Mouse (Mus musculus): Measurements from ENCODE around the gene Inhbb. TPM values are rescaled to one million over a fixed set of nuclear protein-coding genes. Genes with fewer than 3 reads are reported as not detected.
A peak's percentile ranks its signal among the peaks of the same experiment; 100 is the strongest.

Gene Inhbb
- total and polyA plus RNA-seq, 2 experiments from 2014 or later, result 4.1 to 6.0 TPM

DNA sequence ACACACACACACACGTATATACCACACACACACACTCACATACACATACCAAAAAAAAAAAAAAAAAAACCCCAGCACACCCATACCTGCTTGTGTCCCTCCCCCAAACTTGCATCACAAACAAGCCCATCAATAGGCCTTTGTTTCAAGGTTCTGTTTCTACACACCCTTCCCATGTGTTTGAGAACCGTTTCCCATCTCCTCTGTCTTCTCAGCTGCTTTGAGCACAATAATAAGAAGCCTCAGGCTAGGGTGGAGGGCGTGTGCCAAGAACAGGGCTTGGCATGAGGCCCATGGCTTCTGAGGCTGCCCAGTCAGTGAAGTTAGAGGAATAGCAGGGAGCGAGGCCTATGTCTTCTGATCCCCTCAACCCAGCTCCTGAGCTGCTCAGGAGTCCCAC, 31.7 kb upstream of the Inhbb start:
- H3K27ac ChIP-seq (ENCODE audit: low read depth, low read length), result no peak overlapping the region
- no peaks in the 10 kb centered on the region for H3K27me3 ChIP-seq (ENCODE audit: insufficient read depth, low read length)
- TF ChIP-seq CTCF (IDR thresholded peaks at IDR 0.05; ENCODE audit: low read depth), result no peak
- peaks cover 3% of the 10 kb centered on the region; the same call in 1 of the 2 replicates for H3K4me1 ChIP-seq (ENCODE audit: insufficient read depth)
- no peaks in the 10 kb centered on the region for H3K36me3 ChIP-seq (ENCODE audit: insufficient read depth)
- no peaks in the 10 kb centered on the region for H3K9me3 ChIP-seq (ENCODE audit: low read length)
- no peak overlapping the region for H3K4me2 ChIP-seq (ENCODE audit: low read depth)
- DNase-seq (peak; percentile 49), ATAC-seq (no peak)
- H3K9ac ChIP-seq, result no peak overlapping the region
- no peak overlapping the region for H3K4me3 ChIP-seq (ENCODE audit: low read depth, low read length)
- 33% methylated on average over 4 of the region's 4 CpGs for WGBS

DNA sequence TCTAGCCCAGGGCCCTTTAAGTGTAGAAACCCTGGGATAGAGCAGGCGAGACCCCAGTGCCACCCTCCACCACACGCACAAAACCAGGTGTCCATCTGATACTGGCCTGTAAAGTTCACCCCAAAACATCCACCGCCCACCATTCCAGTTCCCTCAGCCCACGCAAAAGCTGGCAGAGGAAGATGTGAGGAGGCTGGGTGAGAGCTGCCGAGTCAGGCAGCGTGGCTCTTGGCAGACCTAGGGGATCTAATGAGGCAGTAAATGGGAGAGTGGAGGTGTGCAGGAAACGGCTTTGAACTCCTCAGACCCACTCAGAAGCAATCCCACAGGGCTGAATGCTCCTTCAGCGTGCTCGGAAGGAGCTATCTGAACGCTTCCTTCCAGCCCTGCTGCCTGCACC, 29.4 kb upstream of the Inhbb start:
- Histone ChIP-seq H3K27me3 (ENCODE audit: insufficient read depth, low read length) (no peaks in the 10 kb centered on the region), H3K4me1 (ENCODE audit: insufficient read depth) (peaks cover 3% of the 10 kb centered on the region; the same call in 1 of the 2 replicates), H3K4me2 (ENCODE audit: low read depth) (no peak overlapping the region), H3K9ac (no peak overlapping the region), H3K9me3 (ENCODE audit: low read length) (no peaks in the 10 kb centered on the region), H3K4me3 (ENCODE audit: low read depth, low read length) (no peak overlapping the region), H3K36me3 (ENCODE audit: insufficient read depth) (no peaks in the 10 kb centered on the region), H3K27ac (ENCODE audit: low read depth, low read length) (no peak overlapping the region)
- DNase-seq, result no peak
- no peak; the same call in 1 of the 2 replicates for ATAC-seq
- WGBS, result 38% methylated on average over 10 of the region's 10 CpGs
- TF ChIP-seq CTCF (IDR thresholded peaks at IDR 0.05; ENCODE audit: low read depth), result no peak

DNA sequence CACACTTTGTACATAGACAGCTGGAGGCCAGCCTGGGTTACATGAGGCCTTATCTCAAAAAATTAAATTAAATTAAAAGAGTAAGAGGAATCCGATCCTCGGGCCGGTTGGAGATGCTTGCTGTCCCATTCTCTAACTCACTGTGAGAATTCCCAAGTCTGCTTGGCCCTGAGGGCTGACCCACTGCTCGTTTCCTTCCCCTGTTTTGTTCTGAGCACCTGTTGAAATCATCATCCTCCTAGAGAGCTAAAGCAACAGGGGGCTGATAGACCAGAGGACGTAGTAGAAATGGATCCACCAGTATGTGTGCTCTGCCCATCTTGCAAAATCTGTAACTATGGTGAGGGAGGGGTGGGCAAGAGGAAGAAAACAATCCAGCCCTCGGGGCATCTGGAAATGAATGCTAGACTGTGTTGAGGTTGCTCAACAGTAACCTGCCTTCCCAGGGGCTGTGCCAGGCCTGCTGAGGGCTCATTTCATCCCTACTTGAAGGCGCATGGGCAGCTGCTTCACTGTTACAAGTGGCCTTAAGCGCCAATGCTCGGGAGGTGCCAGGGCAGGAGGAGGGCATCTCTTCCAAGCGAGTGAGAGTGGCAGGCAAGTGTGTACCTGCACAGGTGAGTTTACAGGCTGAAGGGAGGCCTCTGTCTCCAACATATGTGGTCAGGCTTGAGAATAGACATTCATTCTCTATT, 28.8 kb upstream of the Inhbb start:
- H3K4me3 ChIP-seq (ENCODE audit: low read depth, low read length), result no peak overlapping the region
- no peak for TF ChIP-seq CTCF (IDR thresholded peaks at IDR 0.05; ENCODE audit: low read depth)
- H3K36me3 ChIP-seq (ENCODE audit: insufficient read depth), result no peaks in the 10 kb centered on the region
- no peak overlapping the region for H3K9ac ChIP-seq
- WGBS, result 77% methylated on average over 10 of the region's 10 CpGs
- H3K27me3 ChIP-seq (ENCODE audit: insufficient read depth, low read length), result no peaks in the 10 kb centered on the region
- H3K9me3 ChIP-seq (ENCODE audit: low read length), result no peaks in the 10 kb centered on the region
- no peak overlapping the region for H3K4me2 ChIP-seq (ENCODE audit: low read depth)
- no peak overlapping the region for H3K27ac ChIP-seq (ENCODE audit: low read depth, low read length)
- DNase-seq (no peak), ATAC-seq (peak; percentile 23; the same call in 1 of the 2 replicates)
- H3K4me1 ChIP-seq (ENCODE audit: insufficient read depth), result peaks cover 3% of the 10 kb centered on the region; the same call in 1 of the 2 replicates

DNA sequence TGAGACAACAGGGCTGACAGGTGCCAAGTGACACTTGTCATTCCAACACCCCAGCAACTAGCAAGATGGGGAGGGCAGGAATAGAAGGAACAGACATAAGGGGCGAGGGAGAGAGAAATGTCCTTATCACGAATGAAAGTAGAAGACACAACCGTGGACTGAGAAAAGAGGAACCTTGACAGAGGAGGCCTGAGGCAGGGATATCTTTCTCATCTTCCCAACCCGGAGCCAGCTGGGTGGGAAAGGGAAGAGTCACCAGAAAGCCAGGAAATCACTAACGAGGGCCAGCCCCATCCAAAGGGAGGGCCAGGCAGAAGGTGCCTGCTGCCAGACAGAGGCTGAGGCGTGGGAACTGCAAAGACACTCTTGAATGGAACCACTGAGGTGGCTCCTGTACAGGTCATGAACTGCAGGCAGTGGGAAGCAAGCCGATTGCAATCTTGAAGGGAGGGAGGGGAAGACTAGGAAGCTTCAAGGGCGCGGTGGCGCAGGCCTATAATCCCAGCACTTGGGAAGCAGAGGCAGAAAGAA, 24.8 kb upstream of the Inhbb start:
- no peaks in the 10 kb centered on the region; the same call in 1 of the 2 replicates for H3K4me1 ChIP-seq (ENCODE audit: insufficient read depth)
- TF ChIP-seq CTCF (IDR thresholded peaks at IDR 0.05; ENCODE audit: low read depth), result no peak
- no peaks in the 10 kb centered on the region for H3K36me3 ChIP-seq (ENCODE audit: insufficient read depth)
- DNase-seq, result no peak
- H3K27me3 ChIP-seq (ENCODE audit: insufficient read depth, low read length), result no peaks in the 10 kb centered on the region
- no peak overlapping the region for H3K4me2 ChIP-seq (ENCODE audit: low read depth)
- H3K9ac ChIP-seq, result no peak overlapping the region
- H3K9me3 ChIP-seq (ENCODE audit: low read length), result no peaks in the 10 kb centered on the region
- 66% methylated on average over 10 of the region's 10 CpGs for WGBS
- H3K4me3 ChIP-seq (ENCODE audit: low read depth, low read length), result no peak overlapping the region
- H3K27ac ChIP-seq (ENCODE audit: low read depth, low read length), result no peak overlapping the region
- no peak for ATAC-seq

DNA sequence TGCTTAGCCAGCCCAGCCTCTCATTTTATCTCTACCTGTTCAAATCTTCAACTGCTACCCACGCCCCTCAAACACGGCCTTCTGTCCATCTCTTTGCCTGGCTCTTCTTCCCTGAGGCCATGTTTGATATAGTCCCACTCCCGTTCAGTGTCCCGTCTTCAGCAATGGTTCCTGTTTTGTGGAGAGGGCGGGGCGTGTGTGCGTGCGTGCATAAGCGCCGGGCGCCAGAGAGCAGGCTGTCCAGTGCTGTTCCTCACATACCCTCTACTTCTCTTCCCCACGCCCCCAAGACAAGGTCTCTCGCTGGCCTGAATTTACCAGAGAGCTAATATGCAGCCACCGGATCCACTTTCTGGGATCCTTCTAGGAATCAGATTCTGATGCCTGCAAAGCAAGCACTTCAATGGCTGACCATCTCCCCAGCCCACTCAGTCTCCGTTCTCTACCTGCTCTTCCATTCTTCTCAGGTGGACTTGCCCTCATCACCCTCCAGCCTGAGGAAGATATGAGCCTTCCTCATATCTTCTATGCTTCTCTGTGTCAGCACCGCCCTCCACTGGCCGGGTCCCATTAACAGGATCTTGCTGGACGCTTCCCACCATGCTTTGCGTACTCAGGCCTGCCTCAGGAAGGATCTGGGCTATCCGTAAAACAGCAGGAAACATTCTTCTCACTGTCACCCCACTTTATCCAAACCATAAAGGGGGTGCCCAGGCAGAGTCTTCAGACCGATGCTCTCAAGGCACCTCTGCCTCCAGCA, 21.7 kb upstream of the Inhbb start:
- Histone ChIP-seq H3K27me3 (ENCODE audit: insufficient read depth, low read length) (no peaks in the 10 kb centered on the region), H3K9ac (no peak overlapping the region), H3K9me3 (ENCODE audit: low read length) (no peaks in the 10 kb centered on the region), H3K27ac (ENCODE audit: low read depth, low read length) (no peak overlapping the region), H3K4me3 (ENCODE audit: low read depth, low read length) (no peak overlapping the region), H3K4me1 (ENCODE audit: insufficient read depth) (no peaks in the 10 kb centered on the region), H3K36me3 (ENCODE audit: insufficient read depth) (no peaks in the 10 kb centered on the region), H3K4me2 (ENCODE audit: low read depth) (no peak overlapping the region)
- ATAC-seq (no peak), DNase-seq (no peak)
- TF ChIP-seq CTCF (IDR thresholded peaks at IDR 0.05; ENCODE audit: low read depth), result no peak
- 87% methylated on average over 21 of the region's 21 CpGs for WGBS

DNA sequence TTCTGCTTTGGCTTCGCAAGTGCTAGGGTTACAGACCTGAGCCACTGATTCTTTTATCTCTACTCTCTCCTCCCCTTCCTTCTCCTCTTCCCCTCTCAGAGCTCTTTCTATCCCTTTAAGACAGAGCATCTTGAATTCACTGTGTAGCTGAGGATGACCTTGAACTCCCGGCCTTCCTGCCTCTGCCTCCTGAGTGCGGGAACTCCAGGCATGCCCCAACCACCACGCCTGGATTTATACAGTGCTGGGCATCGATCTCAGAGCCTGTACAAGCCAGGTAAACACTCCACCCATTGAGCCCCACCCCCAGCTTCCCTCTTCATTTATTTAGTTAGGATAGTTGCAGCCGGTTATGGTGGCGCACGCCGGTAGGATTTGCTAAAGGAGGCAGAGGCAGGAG, 20.9 kb upstream of the Inhbb start:
- Histone ChIP-seq H3K27ac (ENCODE audit: low read depth, low read length) (no peak overlapping the region), H3K36me3 (ENCODE audit: insufficient read depth) (no peaks in the 10 kb centered on the region), H3K4me2 (ENCODE audit: low read depth) (no peak overlapping the region), H3K9ac (no peak overlapping the region), H3K4me3 (ENCODE audit: low read depth, low read length) (no peak overlapping the region), H3K27me3 (ENCODE audit: insufficient read depth, low read length) (no peaks in the 10 kb centered on the region), H3K9me3 (ENCODE audit: low read length) (no peaks in the 10 kb centered on the region), H3K4me1 (ENCODE audit: insufficient read depth) (no peaks in the 10 kb centered on the region)
- WGBS, result 96% methylated on average over 9 of the region's 9 CpGs
- DNase-seq (no peak), ATAC-seq (no peak)
- TF ChIP-seq CTCF (IDR thresholded peaks at IDR 0.05; ENCODE audit: low read depth), result no peak

DNA sequence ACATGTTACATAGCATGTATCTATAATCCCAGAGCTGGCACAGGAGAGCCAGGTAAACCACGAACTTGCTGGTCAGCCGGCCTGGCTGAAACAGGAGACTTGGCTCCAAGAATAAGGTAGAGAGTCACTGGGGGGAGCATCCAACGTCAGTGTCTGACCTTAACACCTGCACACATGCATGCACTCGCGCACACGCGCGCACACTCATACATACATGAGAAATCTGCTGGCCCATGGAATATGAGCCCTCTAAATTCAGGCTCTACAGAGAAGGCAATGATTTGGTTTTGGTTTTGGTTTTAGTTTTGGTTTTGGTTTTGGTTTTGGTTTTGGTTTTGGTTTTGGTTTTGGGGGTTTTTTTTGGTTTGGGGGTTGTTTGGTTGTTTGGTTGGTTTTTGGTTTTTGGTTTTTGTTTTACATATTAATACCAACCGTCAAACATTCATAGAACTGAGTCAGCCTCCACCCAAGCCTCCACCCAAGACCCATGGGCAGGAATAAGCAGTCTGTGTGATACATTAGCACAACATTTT, 16.1 kb upstream of the Inhbb start:
- Histone ChIP-seq H3K4me3 (ENCODE audit: low read depth, low read length) (no peak overlapping the region), H3K4me1 (ENCODE audit: insufficient read depth) (no peaks in the 10 kb centered on the region), H3K36me3 (ENCODE audit: insufficient read depth) (no peaks in the 10 kb centered on the region), H3K9me3 (ENCODE audit: low read length) (no peaks in the 10 kb centered on the region), H3K27me3 (ENCODE audit: insufficient read depth, low read length) (no peaks in the 10 kb centered on the region), H3K9ac (no peak overlapping the region), H3K4me2 (ENCODE audit: low read depth) (no peak overlapping the region), H3K27ac (ENCODE audit: low read depth, low read length) (no peak overlapping the region)
- ATAC-seq (no peak), DNase-seq (no peak)
- 90% methylated on average over 9 of the region's 9 CpGs for WGBS
- no peak for TF ChIP-seq CTCF (IDR thresholded peaks at IDR 0.05; ENCODE audit: low read depth)
